Mouse (Mus musculus) mammary gland, adult 2 months (tissue): ENCODE results near the gene Olfr922. TPM values are rescaled to one million over a fixed set of nuclear protein-coding genes. Genes with fewer than 3 reads are reported as not detected.

Experiments
- polyA plus RNA-seq: library from polyadenylated mRNA; depleted of rRNA; stranded (reverse); fragments of >200 nt; gene quantifications from 2 replicates; pipeline ENCODE4 v1.2.3, GENCODE M21; 2012; ENCODE audit warnings: low replicate concordance; rRNA removed

The Olfr922 gene
- polyA plus RNA-seq = not detected in 2 replicates

GRCm38 (mm10) chr9:38814314-38814713 is at the start of gene Olfr922:
Gene Olfr922 (plus strand): TSS chr9:38814614.

GRCm38 (mm10) chr9:38772768-38773167 is 41.6 kb upstream of the Olfr922 start, which contains the start of gene Olfr921:
Gene Olfr921 (plus strand): TSS chr9:38773068.

GRCm38 (mm10) chr9:38826245-38826644 is 11.8 kb downstream of the Olfr922 start, which contains the start of gene Olfr923:
Gene Olfr923 (plus strand): TSS chr9:38826545.

GRCm38 (mm10) chr9:38844149-38844548 is 29.7 kb downstream of the Olfr922 start, which contains the start of gene Olfr924:
Gene Olfr924 (plus strand): TSS chr9:38844449.

GRCm38 (mm10) chr9:38854760-38855159 is 40.3 kb downstream of the Olfr922 start, which contains the start of gene Olfr26:
Gene Olfr26 (plus strand): TSS chr9:38855060.

Other genes with a start within 250 kb of the Olfr922 start
- gene Olfr912, start 234.4 kb upstream of the Olfr922 start, polyA plus RNA-seq = not detected in 2 replicates
- not detected in 2 replicates for gene Olfr913, start 221.9 kb upstream of the Olfr922 start, polyA plus RNA-seq
- not detected in 2 replicates for gene Olfr914, start 209.5 kb upstream of the Olfr922 start, polyA plus RNA-seq
- not detected in 2 replicates for gene Olfr916, start 154.7 kb upstream of the Olfr922 start, polyA plus RNA-seq
- not detected in 2 replicates for gene Olfr917, start 148.8 kb upstream of the Olfr922 start, polyA plus RNA-seq
- gene Olfr918, start 140.0 kb upstream of the Olfr922 start, polyA plus RNA-seq = not detected in 2 replicates
- gene Olfr919, start 110.9 kb upstream of the Olfr922 start, polyA plus RNA-seq = not detected in 2 replicates
- gene Vwa5a, start 96.3 kb upstream of the Olfr922 start, polyA plus RNA-seq = 15.3 and 43.0 TPM in 2 replicates
- gene Olfr920, start 62.3 kb upstream of the Olfr922 start, polyA plus RNA-seq = 0.18 and 0.42 TPM in 2 replicates
- not detected in 2 replicates for gene Olfr921, start 41.5 kb upstream of the Olfr922 start, polyA plus RNA-seq
- not detected in 2 replicates for gene Olfr923, start 11.9 kb downstream of the Olfr922 start, polyA plus RNA-seq
- not detected in 2 replicates for gene Olfr924, start 29.8 kb downstream of the Olfr922 start, polyA plus RNA-seq
- not detected in 2 replicates for gene Olfr26, start 40.4 kb downstream of the Olfr922 start, polyA plus RNA-seq
- not detected in 2 replicates for gene Olfr926, start 62.5 kb downstream of the Olfr922 start, polyA plus RNA-seq
- gene Olfr930, start 115.2 kb downstream of the Olfr922 start, polyA plus RNA-seq = not detected in 2 replicates
- not detected in 2 replicates for gene Olfr933, start 157.7 kb downstream of the Olfr922 start, polyA plus RNA-seq
- gene Olfr934, start 173.7 kb downstream of the Olfr922 start, polyA plus RNA-seq = not detected in 2 replicates
- gene Olfr935, start 185.1 kb downstream of the Olfr922 start, polyA plus RNA-seq = not detected in 2 replicates
- not detected in 2 replicates for gene Olfr146, start 208.8 kb downstream of the Olfr922 start, polyA plus RNA-seq